Mouse (Mus musculus) liver, embryonic 15.5 days (tissue): ENCODE results near the gene Ddt. TPM values are rescaled to one million over a fixed set of nuclear protein-coding genes. Genes with fewer than 3 reads are reported as not detected.

Source experiments
- polyA plus RNA-seq: library from polyadenylated mRNA; unstranded; fragments of >200 nt; fragmentation: Nextera tagmentation; extraction: Ambion mirVana; gene quantifications from 2 replicates; pipeline ENCODE4 v1.2.1, GENCODE M21; 2015

Ddt gene
- polyA plus RNA-seq, 1 experiment from 2014 or later: 204 TPM

Other genes starting within 250 kb of the Ddt start
- 0.06 and 0.15 TPM in 2 replicates for gene Lrrc75b, start 213.1 kb downstream of the Ddt start, polyA plus RNA-seq
- gene Ggt1, start 211.8 kb downstream of the Ddt start, polyA plus RNA-seq: 13.8 and 22.1 TPM in 2 replicates
- 0.75 and 1.3 TPM in 2 replicates for gene Ggt5, start 184.1 kb downstream of the Ddt start, polyA plus RNA-seq
- gene Susd2, start 129.4 kb downstream of the Ddt start, polyA plus RNA-seq: 1.9 and 2.0 TPM in 2 replicates
- gene Cabin1, start 9.1 kb downstream of the Ddt start, polyA plus RNA-seq: 14.3 and 14.7 TPM in 2 replicates
- not detected in 2 replicates for gene Gm20441, start 7.5 kb upstream of the Ddt start, polyA plus RNA-seq
- gene Gstt3, start 8.0 kb upstream of the Ddt start, polyA plus RNA-seq: 14.9 and 15.4 TPM in 2 replicates
- 108 and 151 TPM in 2 replicates for gene Gstt1, start 25.2 kb upstream of the Ddt start, polyA plus RNA-seq
- not detected in 2 replicates for gene Gstt4, start 49.1 kb upstream of the Ddt start, polyA plus RNA-seq
- gene Gstt2, start 64.0 kb upstream of the Ddt start, polyA plus RNA-seq: 50.5 and 54.2 TPM in 2 replicates
- 755 and 825 TPM in 2 replicates for gene Mif, start 86.8 kb upstream of the Ddt start, polyA plus RNA-seq
- gene Derl3, start 120.0 kb upstream of the Ddt start, polyA plus RNA-seq: 0.53 and 0.67 TPM in 2 replicates
- 63.7 and 64.5 TPM in 2 replicates for gene Smarcb1, start 148.2 kb upstream of the Ddt start, polyA plus RNA-seq
- gene Chchd10, start 159.7 kb upstream of the Ddt start, polyA plus RNA-seq: 117 and 142 TPM in 2 replicates
- gene Mmp11, start 163.1 kb upstream of the Ddt start, polyA plus RNA-seq: 2.4 and 3.1 TPM in 2 replicates
- gene Gm867, start 167.3 kb upstream of the Ddt start, polyA plus RNA-seq: 25.1 and 27.1 TPM in 2 replicates
- gene Vpreb3, start 169.6 kb upstream of the Ddt start, polyA plus RNA-seq: 6.4 and 9.1 TPM in 2 replicates
- gene Gm5134, start 181.1 kb upstream of the Ddt start, polyA plus RNA-seq: 0.23 TPM in 1 of 2 replicates, not detected in the other